Mouse (Mus musculus) brain, embryonic 14.5 days (tissue): Measurements from ENCODE around the gene Fhad1. TPM values are rescaled to one million over a fixed set of nuclear protein-coding genes. Genes with fewer than 3 reads are reported as not detected.
A peak's percentile ranks its signal among the peaks of the same experiment; 100 is the strongest.

Experiments
- DNase-seq: peaks from one replicate; pipeline ENCODE4 v3.0.0-alpha.2; 2011; ENCODE audit warnings: low read depth
- CTCF ChIP-seq: fragments of 200-500 bp; IDR thresholded peaks from 2 replicates; pipeline ENCODE4 v1.5.1; 2012; ENCODE audit warnings: inconsistent platforms, mild to moderate bottlenecking, moderate library complexity, borderline replicate concordance; ENCODE audit not compliant: insufficient read depth, insufficient read length; ENCODE audit errors: extremely low read depth
- POLR2A ChIP-seq: fragments of 200-500 bp; IDR thresholded peaks from 2 replicates; pipeline ENCODE4 v1.6.1; 2012; ENCODE audit warnings: mild to moderate bottlenecking, inconsistent platforms, borderline replicate concordance; ENCODE audit not compliant: poor library complexity, insufficient read depth, insufficient read length, severe bottlenecking; ENCODE audit errors: extremely low read depth
- polyA plus RNA-seq: library from polyadenylated mRNA; depleted of rRNA; stranded (reverse); fragments of >200 nt; gene quantifications from 2 replicates; pipeline ENCODE4 v1.2.3, GENCODE M21; 2012

Gene Fhad1
- polyA plus RNA-seq, 1 experiment, result 3.1 TPM

- TF ChIP-seq CTCF (no peak), POLR2A (no peak)
- DNase-seq, result no peak
These were observed 110.2 kb downstream of the Fhad1 start for GRCm38 (mm10) chr4:141904710-141905109.

- no peak for DNase-seq
- TF ChIP-seq CTCF (no peak), POLR2A (no peak)
These were observed 112.4 kb downstream of the Fhad1 start for GRCm38 (mm10) chr4:141902479-141902858.

- no peak for TF ChIP-seq CTCF
- TF ChIP-seq POLR2A, result no peak
- DNase-seq, result peak; percentile 93
These were observed 113.0 kb downstream of the Fhad1 start for GRCm38 (mm10) chr4:141901711-141902478.

- no peak for DNase-seq
- TF ChIP-seq CTCF, result no peak
- TF ChIP-seq POLR2A, result no peak
These were observed 114.5 kb downstream of the Fhad1 start for GRCm38 (mm10) chr4:141900421-141900820.

GRCm38 (mm10) chr4:141899936-141900335, 114.9 kb downstream of the Fhad1 start:
- DNase-seq, result peak; percentile 95
- no peak for TF ChIP-seq POLR2A
- TF ChIP-seq CTCF, result no peak

GRCm38 (mm10) chr4:141898905-141899304, 116.0 kb downstream of the Fhad1 start:
- TF ChIP-seq POLR2A (no peak), CTCF (no peak)
- DNase-seq, result no peak

- peak; percentile 72 for DNase-seq
- no peak for TF ChIP-seq POLR2A
- no peak for TF ChIP-seq CTCF
These were observed 117.0 kb downstream of the Fhad1 start for GRCm38 (mm10) chr4:141897838-141898237.

GRCm38 (mm10) chr4:141897225-141897624, 117.7 kb downstream of the Fhad1 start:
- DNase-seq, result peak; percentile 86
- TF ChIP-seq CTCF (no peak), POLR2A (no peak)

GRCm38 (mm10) chr4:141895772-141896171, 119.1 kb downstream of the Fhad1 start:
- no peak for DNase-seq
- TF ChIP-seq CTCF (no peak), POLR2A (no peak)

- TF ChIP-seq CTCF (no peak), POLR2A (no peak)
- no peak for DNase-seq
These were observed 121.6 kb downstream of the Fhad1 start for GRCm38 (mm10) chr4:141893157-141893784.

GRCm38 (mm10) chr4:141886385-141886968, 128.4 kb downstream of the Fhad1 start:
- no peak for TF ChIP-seq POLR2A
- TF ChIP-seq CTCF, result 0 out of 2 replicates have a peak, but pooled peaks have one; percentile 0
- no peak for DNase-seq
